Mouse (Mus musculus): ENCODE measurements at regions not wholly inside any gene's neighbourhood (a gene's known extent, or its start where the extent isn't known, plus 50 kb on each side); places are given as distances from the start of the nearest gene placed in this dataset.

DNA sequence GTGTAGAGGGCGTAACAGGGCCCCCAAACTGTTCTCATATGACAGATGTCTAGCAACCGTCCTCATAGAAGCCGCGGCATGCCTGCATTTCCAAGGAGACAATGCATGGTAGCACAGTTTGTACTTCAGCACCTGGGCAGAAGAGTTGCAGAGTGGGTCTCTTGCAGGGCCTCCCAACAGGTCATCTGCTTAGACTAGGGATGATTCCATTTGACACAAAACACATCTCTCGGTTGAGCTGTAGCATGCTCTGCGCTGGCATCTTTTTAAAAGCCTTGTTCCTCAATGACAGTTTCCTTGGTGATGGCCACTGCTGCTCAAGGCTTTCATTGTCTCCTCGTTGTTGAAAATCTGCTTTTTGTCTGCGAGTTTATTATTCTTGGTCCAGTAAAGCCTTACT, 546.1 kb downstream of the Ttll7 start:
- TF ChIP-seq GATA1 (IDR thresholded peaks at IDR 0.05; ENCODE audit: borderline replicate concordance, low read length) (no peak), FLI1 (IDR thresholded peaks at IDR 0.05; ENCODE audit: low read length) (no peak)

All from megakaryocyte, embryonic 14.5 days (primary cell).